Mouse (Mus musculus): Measurements from ENCODE around the gene Tepsin. TPM values are rescaled to one million over a fixed set of nuclear protein-coding genes. Genes with fewer than 3 reads are reported as not detected.
A peak's percentile ranks its signal among the peaks of the same experiment; 100 is the strongest.

Tepsin gene
- polyA plus RNA-seq, 1 experiment from 2014 or later = 23.0 TPM

DNA sequence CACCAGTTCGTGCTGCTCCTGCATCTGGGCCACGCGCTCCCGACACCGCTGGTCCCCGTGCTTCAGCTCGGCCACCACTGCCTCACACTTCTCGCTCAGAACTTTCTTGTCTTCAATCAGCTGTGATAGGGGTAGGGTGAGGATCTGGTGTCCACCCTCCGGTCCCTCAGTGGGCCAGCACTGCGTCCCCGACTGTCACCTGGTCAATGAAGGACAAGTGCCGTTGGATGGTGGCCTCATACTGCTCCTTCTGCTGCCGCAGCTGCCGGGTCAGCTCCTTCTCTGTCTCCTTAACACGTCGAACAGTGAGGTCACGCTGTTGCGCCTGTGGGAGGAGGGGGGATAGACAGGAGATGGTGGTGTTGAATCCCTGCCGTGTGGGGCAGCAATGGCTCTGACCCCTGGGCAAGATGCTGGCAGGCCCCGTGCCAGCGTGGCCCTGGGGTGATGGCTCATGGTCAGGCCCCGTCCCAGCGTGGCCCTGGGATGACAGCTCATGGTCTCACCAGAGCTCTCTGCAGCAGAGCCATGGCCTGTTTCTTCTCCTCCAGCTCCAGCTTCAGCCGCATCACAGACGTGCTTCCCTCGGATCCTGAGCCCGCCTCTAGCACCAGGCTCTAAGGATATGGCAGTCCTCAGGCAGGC, 28.1 kb downstream of the Tepsin start:
- no peak overlapping the region for H3K4me3 ChIP-seq
- peaks cover 53% of the 10 kb centered on the region for H3K4me1 ChIP-seq
- peaks cover 98% of the 10 kb centered on the region for H3K36me3 ChIP-seq
- DNase-seq (ENCODE audit: low spot score) = no peak
- H3K27me3 ChIP-seq (ENCODE audit: low read depth, poor library complexity, severe bottlenecking) = no peaks in the 10 kb centered on the region
- 89% methylated on average over 27 of the region's 27 CpGs for WGBS
- H3K9me3 ChIP-seq (replicated peaks) = no peaks in the 10 kb centered on the region
- 0 out of 2 replicates have a peak overlapping the region, but pooled peaks have one; percentile 11 for H3K27ac ChIP-seq

DNA sequence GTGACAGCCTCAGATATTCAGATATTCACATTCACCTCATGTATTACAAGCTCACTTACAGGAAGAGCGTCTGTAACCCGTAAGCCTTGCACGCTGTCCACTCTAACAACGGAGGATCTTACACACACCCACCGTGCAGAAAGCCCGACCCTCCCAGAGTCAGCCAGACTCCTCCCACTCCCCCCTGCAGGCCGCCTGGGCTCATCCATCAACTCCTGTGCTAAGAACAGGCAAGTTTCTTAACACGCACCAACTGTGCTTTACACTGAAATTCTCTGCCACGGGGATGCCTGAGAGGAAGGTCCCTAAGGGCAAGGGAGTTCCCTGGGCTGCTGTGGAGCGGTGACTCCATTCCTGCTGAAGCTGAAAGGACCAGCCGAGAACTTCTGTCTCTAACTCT, 29.3 kb downstream of the Tepsin start:
- Histone ChIP-seq H3K9me3 (replicated peaks) (no peaks in the 10 kb centered on the region), H3K4me1 (peaks cover 46% of the 10 kb centered on the region), H3K4me3 (no peak overlapping the region), H3K36me3 (peaks cover 98% of the 10 kb centered on the region), H3K27me3 (ENCODE audit: low read depth, poor library complexity, severe bottlenecking) (no peaks in the 10 kb centered on the region), H3K27ac (0 out of 2 replicates have a peak overlapping the region, but pooled peaks have one; percentile 28)
- 38% methylated on average over 11 of the region's 11 CpGs for WGBS
- peak; percentile 53 for DNase-seq (ENCODE audit: low spot score)

GRCm38 (mm10) chr11:120067834-120068233, 30.7 kb downstream of the Tepsin start:
- Histone ChIP-seq H3K27me3 (ENCODE audit: low read depth, poor library complexity, severe bottlenecking) (no peaks in the 10 kb centered on the region), H3K4me1 (peaks cover 46% of the 10 kb centered on the region), H3K4me3 (no peak overlapping the region), H3K27ac (peak overlapping the region; percentile 43; the same call in 1 of the 2 replicates), H3K36me3 (peaks cover 97% of the 10 kb centered on the region), H3K9me3 (replicated peaks) (no peaks in the 10 kb centered on the region)
- no peak for DNase-seq (ENCODE audit: low spot score)
- WGBS = 60% methylated on average over 17 of the region's 17 CpGs

DNA sequence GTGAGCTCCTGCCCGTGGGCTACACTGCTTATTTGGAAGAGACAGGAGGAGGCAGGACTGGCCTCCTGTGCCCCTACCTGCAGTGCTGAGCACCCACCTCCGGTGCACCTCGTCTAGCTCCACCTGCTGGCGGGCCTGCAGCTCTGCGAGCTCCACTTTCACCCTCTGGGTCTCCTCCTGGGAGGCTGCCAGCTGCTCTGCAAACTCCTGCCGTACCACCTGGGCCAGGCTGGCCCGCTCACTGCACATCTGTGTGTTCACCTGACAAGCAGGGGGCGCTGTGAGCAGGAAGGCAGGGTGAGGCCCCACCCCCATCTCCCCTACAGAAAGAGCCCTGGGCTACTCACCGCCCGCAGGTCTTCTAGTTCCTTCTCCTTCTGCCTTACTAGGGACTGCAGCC, 33.2 kb downstream of the Tepsin start:
- Histone ChIP-seq H3K4me1 (peaks cover 25% of the 10 kb centered on the region), H3K4me3 (no peak overlapping the region), H3K27me3 (ENCODE audit: low read depth, poor library complexity, severe bottlenecking) (no peaks in the 10 kb centered on the region), H3K36me3 (peaks cover 72% of the 10 kb centered on the region), H3K9me3 (replicated peaks) (no peaks in the 10 kb centered on the region), H3K27ac (no peak overlapping the region)
- peak; percentile 69 for DNase-seq (ENCODE audit: low spot score)
- 34% methylated on average over 10 of the region's 10 CpGs for WGBS

GRCm38 (mm10) chr11:120064668-120065040, 33.9 kb downstream of the Tepsin start:
- Histone ChIP-seq H3K4me3 (no peak overlapping the region), H3K9me3 (replicated peaks) (no peaks in the 10 kb centered on the region), H3K4me1 (peaks cover 25% of the 10 kb centered on the region), H3K27me3 (ENCODE audit: low read depth, poor library complexity, severe bottlenecking) (no peaks in the 10 kb centered on the region), H3K36me3 (peaks cover 65% of the 10 kb centered on the region), H3K27ac (no peak overlapping the region)
- DNase-seq (ENCODE audit: low spot score) = no peak
- 93% methylated on average over 11 of the region's 11 CpGs for WGBS

- H3K4me1 ChIP-seq = peaks cover 23% of the 10 kb centered on the region
- H3K27me3 ChIP-seq (ENCODE audit: low read depth, poor library complexity, severe bottlenecking) = no peaks in the 10 kb centered on the region
Measured at GRCm38 (mm10) chr11:120064006-120064667, 34.4 kb downstream of the Tepsin start.

DNA sequence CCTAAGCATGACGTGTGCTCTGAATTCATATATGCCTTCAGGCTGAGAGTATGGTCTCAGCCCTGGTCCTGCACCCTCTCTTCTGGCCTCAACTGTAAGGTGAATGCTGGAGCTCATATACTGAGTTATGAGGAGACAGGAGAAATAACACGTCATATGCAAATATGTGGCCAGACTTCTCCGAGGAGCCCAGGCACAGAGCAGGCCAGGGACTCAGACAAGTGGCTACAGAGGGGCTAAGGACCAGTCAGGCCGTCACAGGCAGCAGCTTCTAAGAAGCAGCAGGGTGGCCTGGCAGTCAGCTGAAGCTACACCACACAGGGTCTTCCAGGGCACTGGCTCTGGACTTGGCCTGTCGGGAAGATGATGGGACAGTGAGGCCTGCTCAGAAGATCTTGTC, 35.2 kb downstream of the Tepsin start:
- Histone ChIP-seq H3K9me3 (replicated peaks) (no peaks in the 10 kb centered on the region), H3K36me3 (peaks cover 54% of the 10 kb centered on the region), H3K4me3 (no peak overlapping the region), H3K27me3 (ENCODE audit: low read depth, poor library complexity, severe bottlenecking) (no peaks in the 10 kb centered on the region), H3K27ac (no peak overlapping the region), H3K4me1 (peaks cover 23% of the 10 kb centered on the region)
- DNase-seq (ENCODE audit: low spot score) = no peak
- 89% methylated on average over 5 of the region's 5 CpGs for WGBS

More at GRCm38 (mm10) chr11:120064006-120064667, 34.4 kb downstream of the Tepsin start:
- Histone ChIP-seq H3K9me3 (replicated peaks) (no peaks in the 10 kb centered on the region), H3K36me3 (peaks cover 60% of the 10 kb centered on the region), H3K27ac (no peak overlapping the region), H3K4me3 (no peak overlapping the region)
- DNase-seq (ENCODE audit: low spot score) = no peak
- 89% methylated on average over 12 of the region's 13 CpGs for WGBS

GRCm38 (mm10) chr11:120060634-120061033, 37.9 kb downstream of the Tepsin start:
- Histone ChIP-seq H3K4me3 (no peak overlapping the region), H3K36me3 (peaks cover 27% of the 10 kb centered on the region), H3K4me1 (0 out of 2 replicates have a peak, but pooled peaks cover 9% of the 10 kb centered on the region), H3K9me3 (replicated peaks) (no peaks in the 10 kb centered on the region), H3K27ac (no peak overlapping the region), H3K27me3 (ENCODE audit: low read depth, poor library complexity, severe bottlenecking) (no peaks in the 10 kb centered on the region)
- DNase-seq (ENCODE audit: low spot score) = no peak
- 87% methylated on average over 8 of the region's 8 CpGs for WGBS

GRCm38 (mm10) chr11:120055953-120056732, 42.4 kb downstream of the Tepsin start:
- DNase-seq (ENCODE audit: low spot score) = no peak
- Histone ChIP-seq H3K4me3 (no peak overlapping the region), H3K27ac (no peak overlapping the region), H3K36me3 (no peaks in the 10 kb centered on the region), H3K27me3 (ENCODE audit: low read depth, poor library complexity, severe bottlenecking) (peaks cover 4% of the 10 kb centered on the region; the same call in 1 of the 2 replicates), H3K4me1 (peaks cover 13% of the 10 kb centered on the region; the same call in 1 of the 2 replicates), H3K9me3 (replicated peaks) (no peaks in the 10 kb centered on the region)
- WGBS = 87% methylated on average over 12 of the region's 12 CpGs

- peaks cover 12% of the 10 kb centered on the region; the same call in 1 of the 2 replicates for H3K4me1 ChIP-seq
- H3K9me3 ChIP-seq (replicated peaks) = no peaks in the 10 kb centered on the region
- H3K27me3 ChIP-seq (ENCODE audit: low read depth, poor library complexity, severe bottlenecking) = peaks cover 27% of the 10 kb centered on the region
- no peak for DNase-seq (ENCODE audit: low spot score)
- WGBS = 80% methylated on average over 4 of the region's 4 CpGs
- no peak overlapping the region for H3K4me3 ChIP-seq
- no peak overlapping the region for H3K27ac ChIP-seq
- H3K36me3 ChIP-seq = no peaks in the 10 kb centered on the region
Measured at GRCm38 (mm10) chr11:120053846-120054245, 44.7 kb downstream of the Tepsin start.

DNA sequence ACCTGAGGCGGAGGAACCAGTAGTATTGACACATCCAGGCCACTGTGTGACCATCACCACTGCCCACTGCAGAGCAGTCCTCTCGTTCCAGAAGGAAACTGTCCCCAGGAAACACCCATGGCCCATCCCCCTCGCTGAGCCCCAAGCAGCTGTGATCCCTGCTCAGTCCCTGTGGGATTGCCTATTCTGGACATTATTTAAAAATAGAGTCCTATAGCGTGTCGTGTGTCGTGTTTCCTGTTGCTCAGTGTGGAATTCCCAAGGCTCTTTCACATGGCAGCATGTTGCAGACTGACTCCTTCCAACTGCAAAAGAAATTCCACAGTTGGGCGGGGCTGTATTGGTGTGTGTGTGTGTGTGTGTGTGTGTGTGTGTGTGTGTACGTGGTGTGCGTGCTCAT, 46.3 kb downstream of the Tepsin start:
- Histone ChIP-seq H3K4me1 (peaks cover 26% of the 10 kb centered on the region), H3K27ac (no peak overlapping the region), H3K36me3 (no peaks in the 10 kb centered on the region), H3K4me3 (no peak overlapping the region), H3K27me3 (ENCODE audit: low read depth, poor library complexity, severe bottlenecking) (peaks cover 43% of the 10 kb centered on the region), H3K9me3 (replicated peaks) (no peaks in the 10 kb centered on the region)
- DNase-seq (ENCODE audit: low spot score) = no peak
- WGBS = 84% methylated on average over 9 of the region's 9 CpGs

DNA sequence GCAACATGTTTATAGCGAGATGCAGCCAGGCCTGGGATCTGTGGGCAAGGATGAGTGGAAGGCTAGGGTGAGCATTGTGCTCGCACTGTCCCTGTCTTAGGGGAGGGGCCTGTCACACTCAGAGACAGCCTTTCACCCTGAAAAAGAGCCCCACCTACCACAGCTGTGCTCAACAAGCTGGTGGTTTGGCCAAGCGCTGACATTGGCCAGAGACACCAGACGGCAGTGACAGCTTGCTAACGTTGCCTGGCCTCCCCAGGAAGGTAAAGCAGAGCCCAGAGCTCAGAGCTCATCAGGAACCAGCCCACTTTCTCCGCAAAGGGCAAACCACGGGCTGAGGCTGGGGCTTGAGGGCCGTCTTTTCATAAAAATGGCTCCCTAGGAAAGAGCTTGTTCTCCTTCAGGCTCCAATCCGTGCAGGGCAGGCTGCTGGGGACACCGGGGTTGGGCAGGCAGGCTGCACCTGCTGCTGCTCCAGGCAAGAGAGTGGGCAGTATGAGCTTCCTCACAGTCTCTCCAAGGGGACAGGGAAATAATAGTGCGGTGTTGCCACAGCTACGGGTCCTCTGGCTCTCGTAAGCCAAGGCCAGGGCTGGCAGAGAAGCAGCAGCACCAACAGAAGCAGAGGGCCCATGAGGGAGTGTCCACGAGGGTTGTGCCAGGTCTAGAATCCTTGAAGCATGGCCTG, 47.3 kb downstream of the Tepsin start:
- H3K4me3 ChIP-seq = no peak overlapping the region
- H3K36me3 ChIP-seq = no peaks in the 10 kb centered on the region
- 0 out of 2 replicates have a peak overlapping the region, but pooled peaks have one; percentile 15 for H3K27ac ChIP-seq
- no peaks in the 10 kb centered on the region for H3K9me3 ChIP-seq (replicated peaks)
- WGBS = 48% methylated on average over 14 of the region's 14 CpGs
- peaks cover 36% of the 10 kb centered on the region for H3K4me1 ChIP-seq
- H3K27me3 ChIP-seq (ENCODE audit: low read depth, poor library complexity, severe bottlenecking) = peaks cover 53% of the 10 kb centered on the region
- no peak for DNase-seq (ENCODE audit: low spot score)
